Mouse (Mus musculus) thymus, postnatal 14 days (tissue): ENCODE results near the gene Atg14.
"Not testable (repeated sequence)": the region's sequence is repeated elsewhere in the genome, so short reads cannot be mapped to it uniquely, and the experiment has no call there.

Source experiments
- DNase-seq: peaks from one replicate; pipeline ENCODE4 v3.0.0; 2021

The Atg14 gene

GRCm38 (mm10) chr14:47542283-47542682, 28.2 kb downstream of the Atg14 start:
- no peak for DNase-seq

GRCm38 (mm10) chr14:47541325-47541948, 29.0 kb downstream of the Atg14 start:
- DNase-seq: no peak

- no peak for DNase-seq
Observed at GRCm38 (mm10) chr14:47535096-47535495, 35.4 kb downstream of the Atg14 start.

- no peak for DNase-seq
Observed at GRCm38 (mm10) chr14:47534176-47534525, 36.3 kb downstream of the Atg14 start.

DNA sequence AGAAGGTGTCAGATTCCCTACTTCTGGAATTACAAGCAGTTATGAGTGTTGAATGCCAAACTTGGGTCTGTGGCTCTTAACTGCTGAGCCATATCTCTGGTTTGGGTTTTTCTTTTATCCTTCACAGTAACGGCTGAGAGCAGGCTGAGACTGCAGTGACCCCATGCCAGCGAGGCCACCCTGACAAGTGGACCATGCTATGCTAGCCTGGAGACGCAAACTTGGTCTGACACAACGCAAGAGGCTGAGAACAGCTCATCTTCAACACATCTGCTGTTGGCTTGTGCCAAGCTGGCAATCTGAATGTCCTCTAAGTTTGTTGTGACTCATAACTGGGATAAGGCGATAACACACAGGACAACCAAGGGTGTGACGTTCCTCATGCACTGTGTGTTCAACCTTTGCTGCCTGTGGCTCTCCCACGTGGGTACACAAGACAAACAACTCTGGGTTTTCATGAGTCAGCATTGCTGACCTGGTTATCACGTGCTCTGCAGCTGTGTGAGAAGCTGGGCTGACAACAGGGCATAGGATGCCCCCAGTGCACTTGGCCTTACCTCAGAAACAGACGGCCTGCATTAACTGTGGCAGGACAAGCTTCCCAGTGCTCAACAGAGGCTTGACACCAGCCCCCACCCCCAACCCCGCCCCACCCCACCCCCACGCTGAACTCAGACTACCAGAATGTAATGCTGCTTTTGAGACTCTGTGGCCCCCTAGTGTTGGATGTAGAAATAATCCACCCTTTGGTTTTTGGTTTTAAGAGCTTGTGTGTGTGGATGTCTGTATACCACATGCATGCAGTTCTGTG, 36.9 kb downstream of the Atg14 start:
- DNase-seq: peak; percentile 42

GRCm38 (mm10) chr14:47532496-47532895, 38.0 kb downstream of the Atg14 start:
- DNase-seq: no peak

DNA sequence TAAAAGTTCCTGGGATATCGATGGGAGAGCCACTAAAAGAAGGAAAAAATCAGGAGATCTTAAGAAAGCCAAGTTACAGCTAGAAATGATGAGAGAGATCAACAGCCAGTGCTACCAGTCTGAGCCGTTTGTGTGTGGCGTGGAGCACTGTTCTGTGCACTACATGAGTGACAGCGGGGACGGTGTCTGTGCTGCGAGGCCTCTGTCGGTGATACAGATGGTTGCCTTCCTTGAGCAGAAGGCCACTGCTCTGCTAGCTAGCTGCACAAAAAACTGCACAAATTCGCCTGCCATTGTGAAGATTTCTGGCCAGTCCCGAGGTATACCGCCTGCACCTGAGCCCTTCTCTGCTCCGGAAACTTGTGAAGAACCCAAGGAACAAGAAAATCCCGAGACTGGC, 40.9 kb downstream of the Atg14 start:
- not testable (repeated sequence) for DNase-seq

- peak; percentile 69 for DNase-seq
Observed at GRCm38 (mm10) chr14:47529019-47529418, 41.4 kb downstream of the Atg14 start.

GRCm38 (mm10) chr14:47528293-47528692, 42.2 kb downstream of the Atg14 start:
- DNase-seq: no peak

DNA sequence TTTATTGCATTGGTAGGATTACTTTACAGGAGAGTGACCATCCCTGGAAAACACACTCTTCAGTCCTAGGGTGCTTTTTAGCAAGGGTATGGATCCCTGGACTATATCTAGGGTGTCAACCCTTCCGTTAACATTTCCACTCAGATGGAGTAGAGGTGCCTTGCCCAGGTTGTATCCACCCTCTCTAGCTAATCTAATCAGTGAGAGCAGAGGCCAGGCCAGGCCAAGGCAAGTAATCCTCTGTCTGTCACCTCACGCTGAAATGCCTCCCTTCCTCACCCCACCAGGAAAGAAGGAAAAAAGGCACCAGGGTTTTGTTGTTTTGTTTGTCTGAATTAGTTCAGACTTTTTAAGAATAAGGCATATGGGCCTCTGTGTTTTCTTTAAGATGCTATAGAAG, 42.6 kb downstream of the Atg14 start:
- no peak for DNase-seq

DNA sequence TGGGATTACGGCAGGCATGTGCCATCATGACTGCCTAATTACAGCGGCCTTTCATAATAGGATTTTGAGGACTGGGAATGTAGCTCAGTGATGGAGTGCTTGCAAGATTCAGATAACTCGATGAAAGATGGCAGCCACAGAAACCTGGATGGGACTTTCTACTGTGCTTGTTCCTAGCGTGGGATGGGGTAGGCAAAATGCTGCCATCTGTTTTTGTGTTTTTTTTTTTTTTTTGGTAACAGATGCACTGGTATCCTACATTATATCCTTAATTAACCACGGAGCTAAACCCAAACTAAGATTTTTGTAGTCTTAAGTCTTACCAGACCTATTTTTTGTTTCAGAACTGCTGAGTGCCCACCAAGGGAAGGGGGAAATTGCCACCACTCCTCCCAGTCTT, 44.6 kb downstream of the Atg14 start:
- no peak for DNase-seq

- DNase-seq: no peak
Observed at GRCm38 (mm10) chr14:47525374-47525773, 45.1 kb downstream of the Atg14 start.

- DNase-seq: no peak
Observed at GRCm38 (mm10) chr14:47522301-47522700, 48.1 kb downstream of the Atg14 start.

- DNase-seq: no peak
Observed at GRCm38 (mm10) chr14:47521609-47522008, 48.8 kb downstream of the Atg14 start.

DNA sequence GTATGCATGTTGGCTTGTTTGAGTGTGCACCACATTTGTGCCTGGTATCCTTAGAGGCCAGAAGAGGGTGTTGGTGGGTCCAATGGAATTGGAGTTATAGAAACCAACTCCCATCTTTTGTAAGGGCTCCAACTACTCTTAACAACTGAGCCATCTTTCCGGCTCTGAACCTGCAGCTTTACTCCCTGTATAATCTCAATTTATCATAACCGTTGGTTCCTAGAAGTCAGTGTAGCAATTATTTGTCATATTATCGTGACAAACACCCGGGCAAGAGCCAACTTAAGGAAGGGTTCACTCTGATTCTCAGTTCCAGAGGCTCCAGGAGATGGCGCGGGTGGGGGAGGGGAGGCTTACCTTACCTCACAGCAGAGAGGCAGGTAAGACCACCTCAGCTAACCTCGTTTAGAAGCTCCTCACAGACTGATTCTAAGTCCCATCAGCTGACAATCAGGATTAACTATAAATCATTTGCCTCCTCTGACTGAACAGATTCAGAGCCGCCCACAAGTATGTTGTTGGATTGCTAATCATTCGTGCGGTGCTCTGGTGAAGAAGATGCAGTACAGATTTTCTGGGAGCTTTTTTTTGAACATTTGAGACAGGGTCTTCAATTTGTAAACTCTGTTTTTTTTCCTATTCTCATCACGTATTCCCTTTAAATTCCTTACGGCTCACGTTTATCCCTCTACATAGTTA, 49.5 kb downstream of the Atg14 start:
- no peak for DNase-seq

- no peak for DNase-seq
Observed at GRCm38 (mm10) chr14:47518619-47519018, 51.8 kb downstream of the Atg14 start.

DNA sequence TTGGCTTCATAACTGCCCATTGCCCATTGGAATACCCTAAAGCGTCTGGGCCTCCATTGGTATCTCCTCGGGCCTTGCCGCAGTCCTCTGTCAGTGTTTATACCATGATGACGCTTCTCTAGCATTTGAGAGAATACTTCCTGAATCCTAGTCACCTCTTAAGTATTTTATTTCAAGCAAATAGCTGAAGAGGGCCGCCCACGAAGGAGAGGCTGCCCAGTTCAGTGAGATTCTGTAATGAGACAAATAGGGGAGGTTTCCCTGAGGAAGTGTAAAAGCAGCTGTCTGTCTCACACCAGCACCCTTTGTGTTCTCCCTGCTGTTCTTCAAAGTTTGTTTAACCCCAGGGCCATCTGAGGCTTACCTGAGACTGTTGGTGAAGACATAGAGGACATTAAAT, 53.7 kb downstream of the Atg14 start:
- no peak for DNase-seq

GRCm38 (mm10) chr14:47515636-47516035, 54.8 kb downstream of the Atg14 start:
- no peak for DNase-seq

DNA sequence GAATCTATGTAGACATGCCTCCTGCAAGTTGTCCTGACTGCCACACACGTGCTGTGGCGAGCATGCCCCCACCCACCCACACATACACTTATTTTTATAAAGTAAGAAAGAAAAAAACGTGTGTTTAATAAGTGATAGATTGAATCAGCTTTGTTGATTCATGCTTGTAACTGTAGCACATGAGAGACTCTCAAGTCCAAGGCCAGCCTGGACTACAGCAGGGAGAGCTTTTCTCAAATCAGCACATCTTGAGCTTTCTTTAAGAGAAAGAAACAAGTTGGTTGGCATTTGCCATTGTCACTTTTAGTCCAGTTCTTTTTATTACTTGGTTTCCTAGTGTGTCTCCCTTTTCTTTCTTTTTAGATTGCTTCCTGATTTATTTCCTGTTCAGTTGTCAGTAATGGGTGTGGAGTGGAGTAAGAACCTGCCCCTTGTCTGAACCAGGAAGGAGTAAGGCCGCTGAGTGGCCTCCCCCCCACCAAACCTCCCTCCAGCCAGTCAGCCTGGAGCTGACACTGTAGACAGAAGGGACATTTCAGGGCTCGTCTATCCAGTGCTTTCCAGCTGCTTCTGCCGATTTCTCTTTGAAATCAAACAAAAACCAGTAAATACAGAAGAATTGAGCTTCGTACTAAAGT, 55.5 kb downstream of the Atg14 start:
- DNase-seq: no peak

DNA sequence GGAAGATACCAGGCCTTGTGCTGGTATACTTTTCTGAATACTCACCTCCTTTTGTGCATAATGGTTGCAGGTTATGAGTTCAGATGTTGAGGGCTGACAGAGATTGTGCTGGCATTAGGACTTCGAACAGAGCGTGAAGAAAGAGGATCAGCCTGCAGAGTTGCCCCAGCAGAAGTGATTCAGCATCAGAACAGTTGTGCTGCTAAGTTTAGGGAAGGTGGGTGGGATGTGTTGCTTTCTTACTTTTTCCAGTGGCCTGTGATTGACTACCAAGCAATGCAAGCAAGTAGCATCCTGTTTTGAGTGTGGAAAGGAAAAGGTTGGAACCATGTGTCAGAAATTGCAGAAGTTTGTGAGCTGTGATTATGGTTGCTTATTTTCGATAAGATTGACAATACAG, 56.8 kb downstream of the Atg14 start:
- no peak for DNase-seq

DNA sequence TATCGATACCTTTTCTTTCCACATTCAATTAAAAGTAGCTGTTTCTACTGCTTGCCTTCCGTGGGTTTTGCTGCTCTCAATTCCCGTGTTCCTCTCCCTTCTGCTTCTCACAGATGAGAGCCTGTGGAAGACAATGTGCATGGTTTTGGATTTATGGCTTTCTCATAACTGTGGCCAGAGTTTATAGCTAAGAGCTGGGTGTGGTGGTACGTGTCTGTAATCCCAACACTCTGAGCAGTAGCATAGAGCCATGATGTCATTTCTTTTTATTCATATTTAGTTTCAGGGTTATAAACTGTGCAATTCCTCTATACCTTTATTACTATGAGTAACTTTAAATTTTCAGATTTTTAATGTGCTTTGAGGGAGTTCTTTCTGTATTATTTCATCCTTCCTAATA, 60.2 kb downstream of the Atg14 start:
- DNase-seq: no peak

DNA sequence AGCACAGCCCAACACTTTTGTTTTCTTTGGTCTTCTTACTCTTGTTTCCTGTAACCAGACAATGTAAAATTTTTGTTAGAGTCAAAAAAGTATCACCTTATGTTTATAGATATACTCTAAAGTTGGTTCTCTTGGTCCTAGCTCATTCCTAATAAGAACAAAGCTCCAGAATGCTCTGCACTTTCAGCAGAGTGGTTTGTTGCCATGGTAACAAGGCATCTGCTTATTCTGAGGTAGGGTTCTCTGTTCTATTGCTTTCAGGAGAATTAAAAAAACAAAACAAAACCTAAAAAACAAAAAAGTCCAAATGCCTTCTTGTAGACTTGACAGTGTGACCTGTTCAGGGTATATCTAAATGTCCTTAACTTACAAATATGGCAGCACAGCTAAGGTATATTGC, 62.4 kb downstream of the Atg14 start:
- no peak for DNase-seq

DNA sequence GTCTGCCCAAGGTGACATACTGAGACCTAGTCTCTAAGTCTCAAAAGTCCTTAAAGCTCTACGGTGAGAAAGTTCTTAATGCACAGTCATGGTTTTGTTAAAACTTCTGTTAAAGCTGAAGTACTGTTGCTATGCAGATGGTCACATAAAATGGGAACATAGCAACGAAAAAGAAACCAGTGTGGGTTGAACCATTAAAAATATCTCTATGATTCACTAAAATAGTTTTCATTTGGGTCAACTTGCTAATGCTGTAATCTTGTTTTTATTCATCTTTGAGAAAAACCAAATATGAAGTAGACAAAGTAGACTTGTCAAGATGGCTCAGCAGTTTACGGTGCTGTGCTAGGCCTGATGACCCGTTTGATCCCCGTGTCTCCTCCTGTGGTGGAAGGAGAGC, 63.8 kb downstream of the Atg14 start:
- DNase-seq: no peak

- no peak for DNase-seq
Observed at GRCm38 (mm10) chr14:47504036-47504435, 66.4 kb downstream of the Atg14 start.
